Mouse (Mus musculus): ENCODE results near the gene Arhgap1. TPM values are rescaled to one million over a fixed set of nuclear protein-coding genes. Genes with fewer than 3 reads are reported as not detected.

Gene Arhgap1
- total and polyA plus RNA-seq, 2 experiments from 2014 or later, result 99.3 to 101 TPM

GRCm38 (mm10) chr2:91633334-91633977, 16.2 kb upstream of the Arhgap1 start:
- Histone ChIP-seq H3K4me2 (ENCODE audit: low read depth, low read length, poor library complexity, severe bottlenecking) (no peak overlapping the region), H3K9ac (replicated peaks; ENCODE audit: low read length, poor library complexity, severe bottlenecking) (no peak overlapping the region), H3K27me3 (ENCODE audit: insufficient read depth, low read length) (no peaks in the 10 kb centered on the region), H3K36me3 (ENCODE audit: insufficient read depth, low read length) (no peaks in the 10 kb centered on the region), H3K4me1 (ENCODE audit: insufficient read depth, low read length) (no peaks in the 10 kb centered on the region), H3K27ac (ENCODE audit: low read depth, low read length) (no peak overlapping the region), H3K4me3 (ENCODE audit: low read depth, low read length) (no peak overlapping the region), H3K9me3 (ENCODE audit: low read length) (no peaks in the 10 kb centered on the region)
- no peak for ATAC-seq (ENCODE audit: low FRiP score)
- no peak for TF ChIP-seq CTCF (IDR thresholded peaks at IDR 0.05)
- WGBS, result 85% methylated on average over 12 of the region's 12 CpGs
- DNase-seq (ENCODE audit: low spot score), result no peak

GRCm38 (mm10) chr2:91634841-91635240, 14.8 kb upstream of the Arhgap1 start:
- Histone ChIP-seq H3K4me2 (ENCODE audit: low read depth, low read length, poor library complexity, severe bottlenecking) (no peak overlapping the region), H3K4me3 (ENCODE audit: low read depth, low read length) (no peak overlapping the region), H3K27me3 (ENCODE audit: insufficient read depth, low read length) (no peaks in the 10 kb centered on the region), H3K27ac (ENCODE audit: low read depth, low read length) (no peak overlapping the region), H3K9ac (replicated peaks; ENCODE audit: low read length, poor library complexity, severe bottlenecking) (no peak overlapping the region), H3K4me1 (ENCODE audit: insufficient read depth, low read length) (no peaks in the 10 kb centered on the region), H3K36me3 (ENCODE audit: insufficient read depth, low read length) (no peaks in the 10 kb centered on the region), H3K9me3 (ENCODE audit: low read length) (no peaks in the 10 kb centered on the region)
- TF ChIP-seq CTCF (IDR thresholded peaks at IDR 0.05), result no peak
- ATAC-seq (ENCODE audit: low FRiP score) (no peak), DNase-seq (ENCODE audit: low spot score) (no peak)
- WGBS, result 82% methylated on average over 9 of the region's 9 CpGs

DNA sequence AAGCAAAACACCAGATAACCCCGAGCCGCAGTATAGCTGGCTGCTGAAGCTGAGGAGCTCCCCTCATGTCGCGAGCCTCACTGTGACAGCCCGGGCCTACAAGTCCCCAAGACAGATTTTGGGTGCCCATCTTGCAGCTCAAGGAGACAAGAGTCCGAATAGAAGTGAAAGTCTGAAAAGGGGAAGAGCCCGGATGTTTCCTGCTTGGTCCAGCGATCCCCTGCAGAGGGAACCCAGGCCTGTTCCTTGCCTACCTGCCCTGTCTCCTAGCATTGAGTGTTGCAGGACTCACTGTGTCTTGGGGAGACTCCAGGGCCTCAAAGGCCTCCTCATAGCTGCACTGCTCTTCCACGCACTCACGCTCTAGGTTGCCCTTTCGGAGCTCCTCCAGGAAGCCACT, 14.2 kb upstream of the Arhgap1 start:
- H3K4me3 ChIP-seq (ENCODE audit: low read depth, low read length), result no peak overlapping the region
- 90% methylated on average over 11 of the region's 11 CpGs for WGBS
- no peaks in the 10 kb centered on the region for H3K36me3 ChIP-seq (ENCODE audit: insufficient read depth, low read length)
- H3K4me1 ChIP-seq (ENCODE audit: insufficient read depth, low read length), result no peaks in the 10 kb centered on the region
- no peak overlapping the region for H3K4me2 ChIP-seq (ENCODE audit: low read depth, low read length, poor library complexity, severe bottlenecking)
- no peak for TF ChIP-seq CTCF (IDR thresholded peaks at IDR 0.05)
- H3K27me3 ChIP-seq (ENCODE audit: insufficient read depth, low read length), result no peaks in the 10 kb centered on the region
- ATAC-seq (ENCODE audit: low FRiP score) (no peak), DNase-seq (ENCODE audit: low spot score) (no peak)
- H3K9me3 ChIP-seq (ENCODE audit: low read length), result no peaks in the 10 kb centered on the region
- no peak overlapping the region for H3K27ac ChIP-seq (ENCODE audit: low read depth, low read length)
- no peak overlapping the region for H3K9ac ChIP-seq (replicated peaks; ENCODE audit: low read length, poor library complexity, severe bottlenecking)

DNA sequence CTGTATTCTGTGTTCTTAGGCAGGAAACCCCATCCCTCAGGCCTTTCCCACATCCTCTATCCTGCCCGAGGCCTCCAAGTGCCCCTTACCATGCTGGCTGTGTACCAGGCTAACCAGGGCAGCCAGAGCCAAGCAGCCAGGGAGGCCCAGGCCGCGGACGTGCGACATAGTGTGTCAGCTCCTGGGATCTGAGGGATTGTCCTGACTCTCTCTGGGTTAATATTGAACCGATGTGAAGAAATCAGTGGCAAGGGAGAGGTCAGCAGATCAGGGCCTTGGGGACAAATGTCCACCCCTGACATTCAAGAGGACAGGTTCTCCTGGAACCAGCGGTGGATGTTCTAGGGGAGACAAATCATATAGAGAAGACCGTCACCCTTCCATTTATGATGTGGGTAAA, 13.4 kb upstream of the Arhgap1 start, which contains the start of gene F2:
Gene F2, minus strand, starts transcription at position 186 of the 400 bp plus-strand sequence.
- ATAC-seq (ENCODE audit: low FRiP score) (no peak), DNase-seq (ENCODE audit: low spot score) (no peak)
- Histone ChIP-seq H3K27me3 (ENCODE audit: insufficient read depth, low read length) (no peaks in the 10 kb centered on the region), H3K4me2 (ENCODE audit: low read depth, low read length, poor library complexity, severe bottlenecking) (no peak within 1 kb of the TSS), H3K9me3 (ENCODE audit: low read length) (no peaks in the 10 kb centered on the region), H3K36me3 (ENCODE audit: insufficient read depth, low read length) (no peaks in the 10 kb centered on the region), H3K9ac (replicated peaks; ENCODE audit: low read length, poor library complexity, severe bottlenecking) (no peak within 1 kb of the TSS), H3K4me1 (ENCODE audit: insufficient read depth, low read length) (no peaks in the 10 kb centered on the region), H3K27ac (ENCODE audit: low read depth, low read length) (no peak within 1 kb of the TSS), H3K4me3 (ENCODE audit: low read depth, low read length) (no peak within 1 kb of the TSS)
- TF ChIP-seq CTCF (IDR thresholded peaks at IDR 0.05), result no peak
- WGBS, result 87% methylated on average over 8 of the region's 8 CpGs

DNA sequence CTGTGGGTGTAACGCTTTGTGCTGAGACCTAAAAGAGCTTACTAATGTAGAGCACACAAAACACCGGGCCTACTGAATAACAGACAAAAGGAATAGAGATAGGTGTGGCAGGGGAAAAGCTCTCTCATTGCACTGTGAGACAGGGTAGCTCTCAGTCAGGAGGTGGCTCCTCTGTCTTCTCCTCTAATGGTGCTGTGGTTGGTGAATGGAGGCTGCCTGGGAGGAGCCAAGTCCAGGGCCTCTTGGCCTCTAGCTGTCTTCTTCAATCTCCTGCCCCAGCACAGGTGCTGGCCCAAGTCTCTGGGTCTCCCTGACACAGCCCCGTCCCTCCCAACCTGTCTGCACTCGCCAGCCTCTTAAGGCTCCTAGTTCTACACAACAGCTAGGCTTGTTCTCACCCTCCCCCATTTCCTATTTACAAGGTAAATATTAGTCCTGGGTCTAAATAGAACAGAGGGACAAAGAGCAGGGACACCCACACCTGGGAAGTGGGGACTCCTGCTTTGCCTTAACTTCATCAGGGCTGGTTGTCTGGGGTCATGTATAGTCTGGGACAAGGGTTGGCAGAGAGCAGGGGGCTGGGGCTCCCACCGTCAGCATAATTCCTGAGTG, 12.8 kb upstream of the Arhgap1 start:
- no peak overlapping the region for H3K4me2 ChIP-seq (ENCODE audit: low read depth, low read length, poor library complexity, severe bottlenecking)
- no peak overlapping the region for H3K9ac ChIP-seq (replicated peaks; ENCODE audit: low read length, poor library complexity, severe bottlenecking)
- H3K27ac ChIP-seq (ENCODE audit: low read depth, low read length), result no peak overlapping the region
- DNase-seq (ENCODE audit: low spot score) (no peak), ATAC-seq (ENCODE audit: low FRiP score) (no peak)
- WGBS, result 78% methylated on average over 5 of the region's 5 CpGs
- TF ChIP-seq CTCF (IDR thresholded peaks at IDR 0.05), result no peak
- H3K27me3 ChIP-seq (ENCODE audit: insufficient read depth, low read length), result no peaks in the 10 kb centered on the region
- H3K4me1 ChIP-seq (ENCODE audit: insufficient read depth, low read length), result no peaks in the 10 kb centered on the region
- H3K4me3 ChIP-seq (ENCODE audit: low read depth, low read length), result no peak overlapping the region
- H3K36me3 ChIP-seq (ENCODE audit: insufficient read depth, low read length), result no peaks in the 10 kb centered on the region
- no peaks in the 10 kb centered on the region for H3K9me3 ChIP-seq (ENCODE audit: low read length)

DNA sequence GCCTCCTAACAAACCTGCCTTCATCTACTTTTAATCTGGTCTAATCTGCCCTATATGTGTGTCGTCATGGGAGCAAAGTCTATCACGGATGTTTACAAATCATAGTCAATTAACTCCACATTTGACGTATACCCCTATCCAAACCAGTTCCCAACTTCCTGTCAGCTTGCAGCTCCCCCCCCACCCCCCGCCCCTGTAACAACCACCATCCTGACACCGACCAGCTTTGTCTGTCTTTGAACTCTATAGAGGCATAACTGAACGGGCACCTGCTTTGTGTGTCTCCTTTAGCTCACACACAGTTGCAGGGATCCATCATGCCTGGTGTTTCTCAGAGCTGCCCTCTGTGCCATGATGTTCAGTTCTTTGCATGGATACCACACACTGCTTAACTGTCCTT, 10.7 kb upstream of the Arhgap1 start:
- Histone ChIP-seq H3K27ac (ENCODE audit: low read depth, low read length) (no peak overlapping the region), H3K36me3 (ENCODE audit: insufficient read depth, low read length) (peaks cover 3% of the 10 kb centered on the region), H3K9me3 (ENCODE audit: low read length) (no peaks in the 10 kb centered on the region), H3K4me3 (ENCODE audit: low read depth, low read length) (no peak overlapping the region), H3K9ac (replicated peaks; ENCODE audit: low read length, poor library complexity, severe bottlenecking) (no peak overlapping the region), H3K4me2 (ENCODE audit: low read depth, low read length, poor library complexity, severe bottlenecking) (no peak overlapping the region), H3K4me1 (ENCODE audit: insufficient read depth, low read length) (no peaks in the 10 kb centered on the region), H3K27me3 (ENCODE audit: insufficient read depth, low read length) (no peaks in the 10 kb centered on the region)
- DNase-seq (ENCODE audit: low spot score) (no peak), ATAC-seq (ENCODE audit: low FRiP score) (no peak)
- no peak for TF ChIP-seq CTCF (IDR thresholded peaks at IDR 0.05)
- 86% methylated on average over 6 of the region's 6 CpGs for WGBS
